Mouse (Mus musculus): ENCODE data around the gene Clstn1.

The Clstn1 gene

DNA sequence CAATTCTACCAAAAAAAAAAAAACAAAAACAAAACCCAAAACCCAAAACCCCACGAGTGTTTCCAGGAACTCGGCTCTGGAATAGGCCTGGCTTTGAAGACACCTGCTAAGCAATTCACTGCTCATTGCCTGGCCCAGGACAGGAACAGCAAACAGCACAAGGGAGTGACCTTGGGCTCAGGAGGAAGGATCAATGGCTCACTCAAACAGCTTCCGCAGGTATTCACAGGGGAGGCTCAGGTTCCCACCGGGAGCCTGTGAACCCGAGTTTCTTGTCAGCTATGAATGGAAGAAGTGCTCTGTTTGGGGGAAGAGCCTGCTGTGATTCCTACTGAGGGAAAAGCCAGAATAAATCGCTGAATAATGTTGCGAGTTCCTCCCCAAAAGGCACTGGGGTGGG is 97.6 kb downstream of the Clstn1 start:
- no peak for DNase-seq

DNA sequence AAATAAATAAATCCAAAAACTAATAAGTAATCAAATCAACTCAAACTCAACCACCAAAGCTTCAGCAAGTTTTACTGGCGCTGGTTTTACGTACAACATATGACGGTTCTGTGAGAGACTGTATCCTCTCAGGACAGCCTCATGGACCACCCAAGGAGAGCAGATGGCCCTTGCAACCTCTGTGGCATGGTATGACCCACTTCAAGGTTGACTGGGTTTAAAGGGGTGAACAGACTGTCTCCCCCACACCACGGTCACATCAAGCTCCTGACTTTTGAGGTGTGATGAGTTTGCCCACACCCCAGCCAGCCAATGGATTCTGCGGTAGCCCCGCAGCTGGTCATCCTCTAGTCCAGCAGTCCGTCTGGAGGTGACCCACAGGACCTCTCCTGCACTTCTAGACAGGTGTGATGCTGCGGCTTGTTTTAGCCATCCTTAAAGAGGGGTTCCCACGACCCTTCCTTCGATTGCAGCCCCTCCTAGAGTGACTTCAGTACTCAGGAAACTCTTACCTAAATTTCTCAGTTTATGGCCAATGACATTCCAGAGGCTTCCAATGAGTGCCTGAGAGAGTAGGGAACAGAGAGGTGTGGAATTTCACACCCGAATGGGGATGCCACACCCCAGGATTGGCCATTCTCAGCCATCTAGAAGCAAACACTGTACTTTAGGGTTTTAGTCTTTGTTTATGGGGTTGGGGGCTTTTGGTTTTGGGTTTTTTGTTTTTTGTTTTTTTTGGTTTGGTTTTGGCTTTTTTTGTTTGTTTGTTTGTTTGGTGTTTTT is 98.8 kb downstream of the Clstn1 start:
- no peak for DNase-seq

DNA sequence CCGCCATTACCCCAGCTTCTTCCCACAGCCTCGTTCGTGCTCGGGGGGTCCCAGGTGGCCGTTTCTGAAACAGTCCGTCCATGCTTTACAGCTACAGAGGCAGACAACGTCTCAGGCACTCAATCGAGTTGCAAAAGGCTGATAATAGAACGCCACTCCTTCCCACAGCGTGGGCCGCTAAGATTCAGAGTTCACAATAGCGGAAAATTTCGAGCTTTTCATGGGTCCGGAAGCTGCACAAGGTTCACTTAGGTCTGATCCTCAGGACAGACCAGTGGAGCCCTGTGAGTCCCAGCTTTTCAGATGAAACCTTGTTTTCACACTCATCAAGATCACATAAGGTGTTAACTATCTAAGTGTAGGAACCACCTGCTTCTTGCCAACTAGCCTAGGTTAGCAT is 102.6 kb downstream of the Clstn1 start:
- no peak for DNase-seq

DNA sequence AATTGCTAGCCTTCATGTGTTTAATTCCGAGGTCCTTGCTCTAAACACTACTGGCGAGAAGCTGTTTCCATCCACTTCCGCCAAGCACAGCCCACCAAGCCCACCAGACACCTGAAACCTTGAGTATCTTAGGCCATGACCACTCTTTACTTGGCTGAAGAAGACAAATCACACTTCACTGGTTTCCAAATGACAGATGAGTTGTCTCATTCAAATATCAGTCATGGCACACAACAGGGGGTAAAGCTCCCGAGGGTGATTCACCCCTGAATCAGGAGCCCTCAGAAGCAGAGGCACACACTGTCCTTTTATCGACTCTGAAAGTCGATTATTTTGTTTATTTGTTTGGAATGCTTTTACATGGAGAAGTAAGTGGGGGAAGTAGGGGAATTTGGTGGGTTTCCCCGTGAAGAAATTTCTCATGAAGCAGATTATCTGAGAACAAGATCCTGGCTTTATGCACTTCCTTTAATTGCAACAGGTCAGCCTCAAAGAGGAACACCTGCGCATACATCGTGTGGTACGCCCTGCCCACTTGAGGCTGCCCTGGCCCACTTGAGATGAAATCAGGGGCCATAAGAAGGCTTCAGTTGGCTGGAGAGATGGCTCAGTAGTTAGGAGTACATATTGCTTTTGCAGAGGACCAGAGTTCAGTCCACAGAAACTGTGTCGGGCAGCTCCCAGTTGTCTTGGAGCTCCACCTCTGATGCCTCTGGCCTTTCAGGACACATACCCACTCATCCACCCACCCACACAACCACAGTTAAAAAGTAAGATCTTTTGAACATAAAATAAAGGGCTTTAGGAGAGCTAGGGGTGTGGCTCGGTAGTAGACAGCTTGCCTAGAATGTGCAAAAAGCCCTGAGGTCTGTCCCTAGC is 103.8 kb downstream of the Clstn1 start:
- DNase-seq = no peak

DNA sequence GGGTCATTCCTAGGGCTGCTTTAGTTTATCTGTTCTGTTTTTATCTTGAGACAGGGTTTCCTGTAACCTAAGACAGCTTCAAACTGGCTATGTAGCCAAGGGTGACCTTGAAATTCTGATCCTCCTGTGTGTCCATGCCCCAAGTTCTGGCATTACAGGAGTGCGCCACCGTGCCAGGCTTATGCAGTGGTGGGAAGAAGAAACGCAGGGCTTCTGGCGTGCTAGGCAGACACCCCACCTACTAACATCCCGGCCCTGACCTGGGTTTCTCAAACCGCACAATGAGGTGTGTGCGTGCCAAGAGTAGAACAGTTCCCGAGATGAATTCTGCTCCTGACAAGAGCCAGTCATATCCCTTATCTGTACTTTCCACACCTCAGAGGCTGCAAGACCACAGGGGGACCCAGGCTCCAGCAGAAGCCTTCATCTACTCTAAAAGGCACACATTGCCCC is 104.6 kb downstream of the Clstn1 start:
- DNase-seq = no peak

DNA sequence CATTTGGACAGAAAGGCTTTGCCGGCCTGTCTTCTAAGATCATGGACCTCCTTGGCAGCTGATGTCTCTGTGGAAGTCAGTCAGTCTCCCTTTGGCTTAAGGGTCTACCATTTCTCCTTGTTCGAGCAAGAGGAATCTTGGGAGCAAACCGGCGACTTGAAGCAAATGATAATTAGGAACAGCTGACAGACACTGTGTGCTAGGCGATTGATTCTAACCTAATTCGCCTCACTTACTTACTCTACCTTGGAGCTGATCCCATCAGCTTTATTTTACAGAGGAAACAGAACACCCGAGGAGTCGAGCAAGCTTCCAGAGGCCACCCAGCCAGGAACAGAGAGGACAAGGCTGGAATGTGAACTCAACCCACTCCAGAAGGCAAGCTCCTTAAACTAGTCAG is 105.1 kb downstream of the Clstn1 start:
- DNase-seq = no peak

DNA sequence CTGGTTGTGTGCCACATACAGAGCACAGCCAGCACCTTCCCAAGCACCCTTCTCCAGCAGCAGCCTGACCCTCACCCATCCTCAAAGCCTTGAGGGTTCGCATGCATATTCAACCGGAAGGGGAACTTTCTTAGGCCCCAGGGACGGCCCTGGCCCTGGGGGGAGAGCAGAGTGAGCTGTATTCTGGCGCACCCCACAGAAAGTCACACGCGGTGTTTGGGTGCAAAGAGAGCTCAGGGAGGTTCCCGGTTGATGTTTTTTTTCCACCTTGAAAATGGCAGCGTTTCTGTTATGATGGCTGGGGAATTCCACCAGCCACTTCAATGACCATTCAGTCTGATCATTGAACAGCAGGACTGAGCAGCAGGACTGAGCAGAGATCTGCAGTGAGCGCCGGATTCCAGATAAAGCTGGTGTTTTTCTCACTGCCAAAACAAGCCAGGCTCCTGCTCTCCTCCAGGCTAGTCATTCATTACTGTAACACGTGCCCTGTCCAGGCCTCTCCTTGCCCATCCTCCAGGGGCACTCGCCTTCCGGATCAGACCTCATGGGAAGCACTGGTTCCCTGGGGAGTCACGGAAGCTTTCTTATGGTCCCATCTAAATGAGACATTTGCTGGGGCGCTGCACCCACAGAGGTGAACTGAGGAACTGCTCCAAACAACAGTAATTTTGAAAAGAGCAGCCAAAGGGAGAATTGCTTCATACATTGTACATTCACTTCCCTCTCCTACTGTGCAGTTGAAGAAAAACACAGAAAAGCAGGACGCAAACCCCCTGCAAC is 110.1 kb downstream of the Clstn1 start:
- no peak for DNase-seq

DNA sequence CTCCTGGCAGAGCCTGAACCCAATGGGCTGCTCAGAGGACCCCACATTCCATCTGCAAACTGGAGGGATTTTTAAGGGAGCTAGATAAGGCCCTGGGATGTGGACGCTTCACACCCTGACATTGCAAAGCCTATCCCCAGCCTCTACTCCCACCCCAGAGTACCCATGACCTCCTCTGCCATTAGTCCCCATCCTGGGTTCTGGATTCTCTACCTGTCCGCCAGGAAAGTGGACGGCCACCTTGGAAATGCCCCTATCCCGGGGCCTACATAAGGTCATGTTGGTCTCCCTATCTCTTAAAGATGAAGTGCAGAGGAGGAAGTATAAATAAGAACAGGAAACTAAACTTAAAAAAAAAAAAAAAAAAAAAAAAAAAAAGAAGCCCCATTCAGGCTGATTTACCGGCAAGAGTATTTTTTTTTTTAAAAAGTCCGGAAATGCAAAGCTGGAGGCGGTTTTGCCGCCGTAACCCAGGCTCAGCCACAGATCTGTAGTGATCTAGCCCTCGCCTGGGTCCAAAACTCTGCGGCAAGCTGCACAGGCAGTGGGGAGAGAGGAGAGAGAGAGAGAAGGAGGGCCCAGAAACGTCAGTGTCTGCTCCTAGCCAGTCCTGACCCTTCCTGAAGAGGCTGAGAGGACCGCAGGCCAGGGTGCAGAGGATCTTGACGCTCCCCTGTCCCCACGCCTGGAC is 111.4 kb downstream of the Clstn1 start:
- no peak for DNase-seq

DNA sequence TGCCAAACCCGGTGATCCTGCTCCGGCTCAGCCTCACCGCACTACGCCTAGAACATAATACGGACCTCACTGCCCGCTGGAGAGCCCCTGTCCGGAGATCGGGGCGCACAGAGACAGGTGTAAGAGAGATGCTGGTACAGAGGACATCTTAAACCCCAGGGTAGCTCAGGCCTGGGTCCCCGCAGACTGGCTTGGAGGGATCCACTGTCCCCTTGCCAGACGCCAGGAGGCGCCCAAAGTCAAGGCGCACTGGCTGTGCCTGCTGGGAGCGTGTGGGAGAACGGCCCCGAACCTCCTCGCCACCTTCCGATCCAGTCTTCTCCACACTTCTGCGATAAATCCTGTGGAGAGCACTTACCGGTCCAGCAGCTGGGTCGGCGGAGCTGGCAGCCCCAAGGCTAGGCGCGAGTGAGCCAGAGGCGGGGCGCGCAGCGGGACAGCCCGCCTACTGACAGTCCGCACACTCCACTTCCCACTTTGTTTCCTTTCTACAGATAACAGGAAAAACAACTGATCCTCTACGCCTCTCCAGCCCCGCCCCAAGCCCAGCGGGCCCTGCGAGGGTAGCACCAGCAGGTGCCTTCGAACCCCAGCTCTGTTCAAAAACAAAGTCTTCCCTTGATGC is 112.0 kb downstream of the Clstn1 start:
- no peak for DNase-seq

All from cerebellum, adult 8-10 months (tissue).